Mouse (Mus musculus) intestine, postnatal 0 days (tissue): Measurements from ENCODE around the gene Zscan2. TPM values are rescaled to one million over a fixed set of nuclear protein-coding genes. Genes with fewer than 3 reads are reported as not detected.

Experiments used
- ATAC-seq: fragments of 200-750 bp; cut with Nextera tagmentation; 2 replicates; pipeline ENCODE4 v1.8.0; 2017; ENCODE audit warnings: mild to moderate bottlenecking, moderate TSS enrichment, moderate library complexity
- H3K27ac ChIP-seq: fragments of 300-500 bp; sonication (generic); 2 replicates; pipeline ENCODE4 v1.5.1; 2014; ENCODE audit warnings: mild to moderate bottlenecking, low read depth, low read length, moderate library complexity
- H3K27me3 ChIP-seq: fragments of 300-500 bp; sonication (generic); replicated peaks from 2 replicates; pipeline ENCODE4 v1.6.1; 2014; ENCODE audit warnings: low read length, mixed read lengths; ENCODE audit not compliant: control insufficient read depth, insufficient read depth
- H3K36me3 ChIP-seq: fragments of 300-500 bp; sonication (generic); 2 replicates; pipeline ENCODE4 v1.6.1; 2014; ENCODE audit warnings: mild to moderate bottlenecking, moderate library complexity; ENCODE audit not compliant: control insufficient read depth, insufficient read depth
- H3K4me1 ChIP-seq: fragments of 300-500 bp; sonication (generic); replicated peaks from 2 replicates; pipeline ENCODE4 v1.6.1; 2014; ENCODE audit warnings: antibody characterized with exemption, low read length, mixed read lengths; ENCODE audit not compliant: control insufficient read depth, insufficient read depth
- H3K4me2 ChIP-seq: fragments of 300-500 bp; sonication (generic); replicated peaks from 2 replicates; pipeline ENCODE4 v1.6.1; 2014; ENCODE audit warnings: low read depth, mild to moderate bottlenecking, moderate library complexity
- H3K4me3 ChIP-seq: fragments of 300-500 bp; sonication (generic); 2 replicates; pipeline ENCODE4 v1.5.1; 2014; ENCODE audit warnings: low read depth, low read length
- H3K9ac ChIP-seq: fragments of 300-500 bp; sonication (generic); 2 replicates; pipeline ENCODE4 v1.6.1; 2014; ENCODE audit warnings: mild to moderate bottlenecking, low read depth, low read length
- H3K9me3 ChIP-seq: fragments of 300-500 bp; sonication (generic); 2 replicates; pipeline ENCODE4 v1.6.1; 2016; ENCODE audit warnings: mixed run types; ENCODE audit not compliant: control insufficient read depth
- CTCF ChIP-seq: sonication (generic); IDR thresholded peaks from 2 replicates; pipeline ENCODE4 v1.5.1; 2016; ENCODE audit warnings: low read depth, mild to moderate bottlenecking, control low read depth, antibody characterized with exemption, moderate library complexity
- WGBS: fragments of 180-500 bp; shearing (Covaris S2); extraction: QIAGEN DNeasy Blood & Tissue Kit; methylation state at CpG from one replicate; pipeline ENCODE4 v1.1.7; 2014; 5-methylcytosine and 5-hydroxymethylcytosine counted together
- polyA plus RNA-seq: library from polyadenylated mRNA; unstranded; fragments of >200 nt; fragmentation: Nextera tagmentation; extraction: Ambion mirVana; gene quantifications from 2 replicates; pipeline ENCODE4 v1.2.1, GENCODE M21; 2015

Gene Zscan2
- polyA plus RNA-seq, 1 experiment from 2014 or later: 0.68 TPM

GRCm38 (mm10) chr7:80866514-80867147 lies 5.9 kb downstream of the Zscan2 start:
- Histone ChIP-seq H3K9ac (peak overlapping the region; percentile 3; the same call in 1 of the 2 replicates), H3K4me3 (no peak overlapping the region), H3K27ac (peak overlapping the region; percentile 83), H3K4me2 (peak overlapping the region; percentile 48), H3K4me1 (0 out of 2 replicates have a peak, but pooled peaks cover 11% of the 10 kb centered on the region), H3K9me3 (no peaks in the 10 kb centered on the region), H3K27me3 (no peaks in the 10 kb centered on the region), H3K36me3 (peaks cover 14% of the 10 kb centered on the region)
- TF ChIP-seq CTCF: no peak
- ATAC-seq: peak; percentile 91
- WGBS: 34% methylated on average over 7 of the region's 7 CpGs

GRCm38 (mm10) chr7:80868686-80869085 lies 8.0 kb downstream of the Zscan2 start:
- no peak for TF ChIP-seq CTCF
- H3K4me1 ChIP-seq: 0 out of 2 replicates have a peak, but pooled peaks cover 11% of the 10 kb centered on the region
- H3K4me2 ChIP-seq: no peak overlapping the region
- H3K9me3 ChIP-seq: no peaks in the 10 kb centered on the region
- H3K27ac ChIP-seq: no peak overlapping the region
- no peak overlapping the region for H3K4me3 ChIP-seq
- 91% methylated on average over 2 of the region's 2 CpGs for WGBS
- no peak overlapping the region for H3K9ac ChIP-seq
- H3K27me3 ChIP-seq: no peaks in the 10 kb centered on the region
- peaks cover 14% of the 10 kb centered on the region for H3K36me3 ChIP-seq
- no peak for ATAC-seq

- Histone ChIP-seq H3K4me3 (no peak overlapping the region), H3K4me1 (no peaks in the 10 kb centered on the region), H3K9ac (no peak overlapping the region), H3K9me3 (no peaks in the 10 kb centered on the region), H3K27me3 (no peaks in the 10 kb centered on the region), H3K27ac (no peak overlapping the region), H3K4me2 (no peak overlapping the region), H3K36me3 (peaks cover 41% of the 10 kb centered on the region)
- ATAC-seq: no peak
- TF ChIP-seq CTCF: no peak
- WGBS: 79% methylated on average over 5 of the region's 5 CpGs
Observed at GRCm38 (mm10) chr7:80873038-80873437, 12.3 kb downstream of the Zscan2 start.

- no peak for ATAC-seq
- H3K27ac ChIP-seq: no peak overlapping the region
- no peak overlapping the region for H3K4me2 ChIP-seq
- WGBS: 96% methylated on average over 2 of the region's 2 CpGs
- no peaks in the 10 kb centered on the region for H3K27me3 ChIP-seq
- peak; percentile 36 for TF ChIP-seq CTCF
- no peaks in the 10 kb centered on the region for H3K4me1 ChIP-seq
- no peak overlapping the region for H3K9ac ChIP-seq
- no peaks in the 10 kb centered on the region for H3K9me3 ChIP-seq
- H3K4me3 ChIP-seq: no peak overlapping the region
- peaks cover 41% of the 10 kb centered on the region for H3K36me3 ChIP-seq
Observed at GRCm38 (mm10) chr7:80873631-80874030, 12.9 kb downstream of the Zscan2 start.

- peak; percentile 10; the same call in 1 of the 2 replicates for TF ChIP-seq CTCF
- no peak overlapping the region for H3K4me3 ChIP-seq
- no peaks in the 10 kb centered on the region for H3K27me3 ChIP-seq
- ATAC-seq: no peak
- H3K4me1 ChIP-seq: no peaks in the 10 kb centered on the region
- 68% methylated on average over 37 of the region's 37 CpGs for WGBS
- no peak overlapping the region for H3K9ac ChIP-seq
- peaks cover 41% of the 10 kb centered on the region for H3K36me3 ChIP-seq
- H3K4me2 ChIP-seq: no peak overlapping the region
- no peaks in the 10 kb centered on the region for H3K9me3 ChIP-seq
- no peak overlapping the region for H3K27ac ChIP-seq
Observed at GRCm38 (mm10) chr7:80875727-80876126, 15.0 kb downstream of the Zscan2 start.

- peak; percentile 79 for ATAC-seq
- no peaks in the 10 kb centered on the region for H3K4me1 ChIP-seq
- H3K4me2 ChIP-seq: peak overlapping the region; percentile 56
- 18% methylated on average over 14 of the region's 14 CpGs for WGBS
- no peaks in the 10 kb centered on the region for H3K27me3 ChIP-seq
- H3K27ac ChIP-seq: no peak overlapping the region
- peak; percentile 77 for TF ChIP-seq CTCF
- H3K4me3 ChIP-seq: peak overlapping the region; percentile 4; the same call in 1 of the 2 replicates
- H3K9me3 ChIP-seq: no peaks in the 10 kb centered on the region
- H3K36me3 ChIP-seq: no peaks in the 10 kb centered on the region
- no peak overlapping the region for H3K9ac ChIP-seq
Observed at GRCm38 (mm10) chr7:80882830-80883505, 22.2 kb downstream of the Zscan2 start.
